Mouse (Mus musculus): ENCODE results near the gene Pkd1l1. TPM values are rescaled to one million over a fixed set of nuclear protein-coding genes. Genes with fewer than 3 reads are reported as not detected.

The Pkd1l1 gene
- polyA plus RNA-seq, 1 experiment from 2014 or later, result 0.20 TPM

DNA sequence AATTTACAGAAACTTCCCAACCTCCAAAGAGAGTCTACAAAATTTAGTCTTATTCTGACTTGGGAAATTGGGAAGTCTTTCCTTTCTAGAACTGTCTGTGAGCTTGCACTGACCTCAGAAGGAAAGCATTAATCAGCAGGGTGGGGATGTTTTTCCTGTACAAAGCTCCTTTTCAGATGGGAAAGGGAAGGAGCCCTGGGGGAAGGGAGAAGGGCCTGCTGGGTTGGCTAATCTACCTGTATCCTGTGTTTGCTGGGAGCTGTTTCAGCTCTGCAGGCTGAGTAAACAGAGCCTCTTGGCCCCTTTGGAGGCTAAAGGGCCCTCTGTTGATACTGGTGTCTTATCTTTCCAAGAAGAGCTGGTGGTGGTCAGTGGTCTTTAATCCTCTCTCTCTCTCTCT, 13.0 kb upstream of the Pkd1l1 start:
- Histone ChIP-seq H3K36me3 (ENCODE audit: control insufficient read depth, insufficient read depth, low read length) (peaks cover 2% of the 10 kb centered on the region), H3K9me3 (ENCODE audit: control insufficient read depth, low read length) (no peaks in the 10 kb centered on the region), H3K27me3 (ENCODE audit: control insufficient read depth, insufficient read depth, low read length) (no peaks in the 10 kb centered on the region), H3K4me2 (ENCODE audit: low read depth, low read length) (no peak overlapping the region), H3K4me3 (ENCODE audit: low read depth, low read length) (no peak overlapping the region), H3K9ac (replicated peaks; ENCODE audit: low read depth, low read length) (no peak overlapping the region), H3K4me1 (ENCODE audit: control insufficient read depth, insufficient read depth, low read length) (no peaks in the 10 kb centered on the region), H3K27ac (ENCODE audit: low read depth, low read length) (no peak overlapping the region)
- ATAC-seq (ENCODE audit: low read depth), result no peak

DNA sequence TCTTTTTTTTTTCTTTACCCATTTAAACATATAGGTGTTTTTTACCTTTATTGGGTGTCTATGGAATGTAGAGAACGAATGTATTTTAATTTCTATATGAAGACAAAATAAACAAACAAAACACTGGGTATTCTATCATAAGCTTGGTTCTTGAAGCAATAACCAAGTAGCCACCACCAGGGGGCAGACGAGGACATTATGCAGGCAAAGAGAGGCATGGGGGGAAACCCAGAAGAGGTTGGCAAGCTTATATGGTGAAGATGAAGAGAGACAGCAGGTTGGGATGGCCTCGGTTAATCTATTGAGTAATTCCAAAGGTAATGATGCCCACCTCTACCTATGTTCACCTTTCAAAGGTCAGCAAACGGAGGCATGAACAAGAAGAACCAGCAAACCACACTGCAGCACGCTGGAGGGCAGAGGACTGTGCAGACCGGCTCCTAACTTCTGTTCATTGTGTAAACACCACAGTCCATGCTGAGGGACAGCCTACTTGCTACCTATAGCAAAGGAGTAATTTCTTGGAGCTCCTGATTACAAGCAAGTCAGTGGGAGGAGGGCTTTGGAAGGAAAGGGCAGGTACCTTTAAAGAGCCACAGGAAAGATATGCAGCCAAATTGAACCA, 10.3 kb upstream of the Pkd1l1 start:
- H3K4me3 ChIP-seq (ENCODE audit: low read depth, low read length), result no peak overlapping the region
- H3K9me3 ChIP-seq (ENCODE audit: control insufficient read depth, low read length), result no peaks in the 10 kb centered on the region
- no peaks in the 10 kb centered on the region for H3K4me1 ChIP-seq (ENCODE audit: control insufficient read depth, insufficient read depth, low read length)
- H3K27me3 ChIP-seq (ENCODE audit: control insufficient read depth, insufficient read depth, low read length), result no peaks in the 10 kb centered on the region
- no peaks in the 10 kb centered on the region for H3K36me3 ChIP-seq (ENCODE audit: control insufficient read depth, insufficient read depth, low read length)
- no peak overlapping the region for H3K9ac ChIP-seq (replicated peaks; ENCODE audit: low read depth, low read length)
- no peak overlapping the region for H3K4me2 ChIP-seq (ENCODE audit: low read depth, low read length)
- no peak overlapping the region for H3K27ac ChIP-seq (ENCODE audit: low read depth, low read length)
- peak; percentile 48; the same call in 1 of the 2 replicates for ATAC-seq (ENCODE audit: low read depth)
- WGBS, result 46% methylated on average over 6 of the region's 6 CpGs

DNA sequence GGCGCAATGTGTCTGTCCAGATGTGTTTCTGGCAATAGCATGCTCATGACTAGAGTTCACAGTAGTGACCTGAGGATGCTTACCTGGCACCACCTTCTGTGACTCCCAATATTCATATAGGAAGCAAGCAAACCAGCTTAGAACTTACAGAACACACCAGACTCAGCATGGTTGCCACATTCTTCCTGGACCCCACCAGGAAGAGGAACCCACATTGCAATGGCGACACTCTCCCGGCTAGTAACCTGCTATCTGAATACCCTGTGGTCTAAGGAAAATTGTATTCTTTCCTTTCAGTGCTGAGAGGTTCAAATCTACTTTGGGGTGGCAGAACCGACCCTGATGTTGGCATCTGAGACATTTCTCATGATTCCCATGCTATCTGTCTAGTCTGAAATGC, 5.1 kb upstream of the Pkd1l1 start:
- WGBS, result 91% methylated on average over 4 of the region's 4 CpGs
- no peaks in the 10 kb centered on the region for H3K27me3 ChIP-seq (ENCODE audit: control insufficient read depth, insufficient read depth, low read length)
- H3K36me3 ChIP-seq (ENCODE audit: control insufficient read depth, insufficient read depth, low read length), result no peaks in the 10 kb centered on the region
- H3K27ac ChIP-seq (ENCODE audit: low read depth, low read length), result no peak overlapping the region
- no peak overlapping the region for H3K4me2 ChIP-seq (ENCODE audit: low read depth, low read length)
- H3K4me1 ChIP-seq (ENCODE audit: control insufficient read depth, insufficient read depth, low read length), result no peaks in the 10 kb centered on the region
- ATAC-seq (ENCODE audit: low read depth), result no peak
- no peak overlapping the region for H3K4me3 ChIP-seq (ENCODE audit: low read depth, low read length)
- no peaks in the 10 kb centered on the region for H3K9me3 ChIP-seq (ENCODE audit: control insufficient read depth, low read length)
- H3K9ac ChIP-seq (replicated peaks; ENCODE audit: low read depth, low read length), result no peak overlapping the region

DNA sequence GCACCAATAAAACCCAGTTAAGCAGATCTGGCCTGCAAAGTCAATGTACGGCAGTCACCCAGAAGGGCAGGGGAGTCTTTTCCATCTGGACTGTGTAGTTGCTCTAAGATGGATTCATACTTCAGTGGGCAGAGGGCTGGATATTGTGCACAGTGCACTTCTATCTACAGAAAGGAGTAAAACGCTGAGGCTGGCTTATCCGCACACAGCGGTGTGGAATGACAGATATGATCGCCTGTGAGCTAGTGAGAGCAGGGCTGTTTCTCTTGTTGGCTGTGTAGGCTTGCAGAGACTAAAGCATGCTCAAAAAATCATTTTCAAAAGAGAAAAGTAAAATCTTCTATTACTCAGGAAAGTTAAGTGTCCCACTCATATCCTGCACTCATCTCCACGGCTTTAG, 973 bp downstream of the Pkd1l1 start:
- no peak for ATAC-seq (ENCODE audit: low read depth)
- Histone ChIP-seq H3K4me2 (ENCODE audit: low read depth, low read length) (no peak overlapping the region), H3K27me3 (ENCODE audit: control insufficient read depth, insufficient read depth, low read length) (no peaks in the 10 kb centered on the region), H3K36me3 (ENCODE audit: control insufficient read depth, insufficient read depth, low read length) (no peaks in the 10 kb centered on the region), H3K4me1 (ENCODE audit: control insufficient read depth, insufficient read depth, low read length) (no peaks in the 10 kb centered on the region), H3K9me3 (ENCODE audit: control insufficient read depth, low read length) (no peaks in the 10 kb centered on the region), H3K27ac (ENCODE audit: low read depth, low read length) (no peak overlapping the region), H3K4me3 (ENCODE audit: low read depth, low read length) (no peak overlapping the region), H3K9ac (replicated peaks; ENCODE audit: low read depth, low read length) (no peak overlapping the region)
- WGBS, result 90% methylated on average over 6 of the region's 6 CpGs

DNA sequence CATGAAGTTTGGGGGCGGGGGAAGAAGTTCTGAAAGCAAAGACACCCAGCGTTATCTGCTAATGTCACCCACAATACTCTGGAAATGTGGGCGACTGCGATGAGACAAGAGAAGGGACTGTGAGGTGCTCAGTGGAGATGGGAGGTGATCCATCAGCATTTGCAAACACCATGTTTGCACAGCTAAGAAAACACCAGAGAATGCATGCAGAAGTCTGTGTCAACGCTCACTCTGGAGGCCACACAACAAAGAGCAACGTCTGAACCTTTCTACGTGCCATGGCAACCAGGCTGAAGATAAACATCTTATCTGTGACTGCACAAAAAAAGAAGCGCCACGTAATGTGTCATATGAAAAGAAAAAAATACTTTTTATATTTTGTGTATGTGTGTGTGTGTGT, 2.6 kb downstream of the Pkd1l1 start:
- Histone ChIP-seq H3K9me3 (ENCODE audit: control insufficient read depth, low read length) (no peaks in the 10 kb centered on the region), H3K4me3 (ENCODE audit: low read depth, low read length) (no peak overlapping the region), H3K9ac (replicated peaks; ENCODE audit: low read depth, low read length) (no peak overlapping the region), H3K36me3 (ENCODE audit: control insufficient read depth, insufficient read depth, low read length) (no peaks in the 10 kb centered on the region), H3K27me3 (ENCODE audit: control insufficient read depth, insufficient read depth, low read length) (no peaks in the 10 kb centered on the region), H3K4me1 (ENCODE audit: control insufficient read depth, insufficient read depth, low read length) (no peaks in the 10 kb centered on the region), H3K27ac (ENCODE audit: low read depth, low read length) (no peak overlapping the region), H3K4me2 (ENCODE audit: low read depth, low read length) (no peak overlapping the region)
- 73% methylated on average over 9 of the region's 9 CpGs for WGBS
- ATAC-seq (ENCODE audit: low read depth), result no peak

DNA sequence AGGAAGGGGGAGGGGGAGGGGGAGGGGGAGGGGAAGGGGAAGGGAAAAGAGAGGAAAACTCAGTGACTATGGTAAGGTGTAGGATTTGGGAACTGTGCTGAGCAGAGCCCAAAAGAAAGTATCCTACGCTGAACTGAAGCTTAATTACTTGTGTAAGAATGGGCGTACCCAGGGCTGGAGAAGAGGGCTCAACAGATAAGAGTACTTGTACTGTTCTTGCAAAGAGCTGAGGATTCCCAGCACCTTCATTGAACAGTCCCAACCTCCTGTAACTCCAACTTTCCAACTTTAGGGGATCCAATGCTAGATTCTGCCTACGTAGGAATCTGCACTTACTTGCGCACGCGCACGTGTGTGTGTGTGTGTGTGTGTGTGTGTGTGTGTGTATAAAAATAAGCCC, 5.0 kb downstream of the Pkd1l1 start:
- 95% methylated on average over 7 of the region's 7 CpGs for WGBS
- Histone ChIP-seq H3K27ac (ENCODE audit: low read depth, low read length) (no peak overlapping the region), H3K27me3 (ENCODE audit: control insufficient read depth, insufficient read depth, low read length) (no peaks in the 10 kb centered on the region), H3K4me2 (ENCODE audit: low read depth, low read length) (no peak overlapping the region), H3K9ac (replicated peaks; ENCODE audit: low read depth, low read length) (no peak overlapping the region), H3K9me3 (ENCODE audit: control insufficient read depth, low read length) (no peaks in the 10 kb centered on the region), H3K36me3 (ENCODE audit: control insufficient read depth, insufficient read depth, low read length) (no peaks in the 10 kb centered on the region), H3K4me1 (ENCODE audit: control insufficient read depth, insufficient read depth, low read length) (no peaks in the 10 kb centered on the region), H3K4me3 (ENCODE audit: low read depth, low read length) (no peak overlapping the region)
- no peak for ATAC-seq (ENCODE audit: low read depth)

DNA sequence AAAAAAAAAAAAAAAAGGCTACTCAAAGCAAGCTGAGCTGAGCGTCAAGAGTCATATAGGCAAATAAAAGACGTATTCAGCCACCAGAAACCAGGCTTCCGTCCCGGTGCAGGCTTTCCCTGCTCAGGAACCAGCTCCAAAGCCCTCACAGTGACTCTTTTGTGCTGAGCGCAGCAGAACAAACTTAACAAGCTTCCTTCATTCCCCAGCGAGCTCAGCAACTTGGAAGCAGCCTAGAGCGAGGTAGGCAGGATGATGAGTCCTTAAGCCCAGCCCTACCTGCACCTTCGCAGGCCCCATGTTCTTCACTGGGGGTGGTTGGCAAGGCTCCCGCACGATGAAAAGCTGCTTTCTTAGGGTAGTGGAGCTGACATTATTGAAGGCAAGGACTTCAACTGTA, 14.5 kb downstream of the Pkd1l1 start:
- Histone ChIP-seq H3K4me2 (ENCODE audit: low read depth, low read length) (no peak overlapping the region), H3K9me3 (ENCODE audit: control insufficient read depth, low read length) (no peaks in the 10 kb centered on the region), H3K27me3 (ENCODE audit: control insufficient read depth, insufficient read depth, low read length) (no peaks in the 10 kb centered on the region), H3K4me3 (ENCODE audit: low read depth, low read length) (no peak overlapping the region), H3K36me3 (ENCODE audit: control insufficient read depth, insufficient read depth, low read length) (no peaks in the 10 kb centered on the region), H3K27ac (ENCODE audit: low read depth, low read length) (no peak overlapping the region), H3K9ac (replicated peaks; ENCODE audit: low read depth, low read length) (no peak overlapping the region), H3K4me1 (ENCODE audit: control insufficient read depth, insufficient read depth, low read length) (no peaks in the 10 kb centered on the region)
- WGBS, result 64% methylated on average over 10 of the region's 10 CpGs
- no peak for ATAC-seq (ENCODE audit: low read depth)

DNA sequence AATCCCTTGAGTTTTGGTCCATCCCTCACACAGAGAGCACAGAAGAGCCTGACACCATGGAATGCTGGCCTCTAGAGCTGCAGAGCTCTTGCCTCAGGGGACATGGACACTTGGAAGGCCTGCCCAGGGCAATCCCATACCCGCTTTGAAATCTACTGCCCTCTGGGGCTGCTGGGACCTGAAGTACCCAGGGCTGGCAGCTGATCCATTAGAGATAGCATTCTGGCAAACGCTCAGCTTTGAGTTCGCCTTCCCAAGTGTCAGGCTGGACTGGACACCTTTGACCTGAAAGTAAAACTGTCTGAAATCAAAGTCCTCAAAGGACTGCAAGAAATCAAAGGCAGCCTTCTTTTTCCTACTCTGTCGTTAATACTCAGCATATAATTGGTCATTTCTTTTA, 15.0 kb downstream of the Pkd1l1 start:
- Histone ChIP-seq H3K27me3 (ENCODE audit: control insufficient read depth, insufficient read depth, low read length) (no peaks in the 10 kb centered on the region), H3K4me1 (ENCODE audit: control insufficient read depth, insufficient read depth, low read length) (no peaks in the 10 kb centered on the region), H3K36me3 (ENCODE audit: control insufficient read depth, insufficient read depth, low read length) (no peaks in the 10 kb centered on the region), H3K4me3 (ENCODE audit: low read depth, low read length) (no peak overlapping the region), H3K27ac (ENCODE audit: low read depth, low read length) (no peak overlapping the region), H3K4me2 (ENCODE audit: low read depth, low read length) (no peak overlapping the region), H3K9ac (replicated peaks; ENCODE audit: low read depth, low read length) (no peak overlapping the region), H3K9me3 (ENCODE audit: control insufficient read depth, low read length) (no peaks in the 10 kb centered on the region)
- ATAC-seq (ENCODE audit: low read depth), result no peak
- 73% methylated on average over 4 of the region's 4 CpGs for WGBS

DNA sequence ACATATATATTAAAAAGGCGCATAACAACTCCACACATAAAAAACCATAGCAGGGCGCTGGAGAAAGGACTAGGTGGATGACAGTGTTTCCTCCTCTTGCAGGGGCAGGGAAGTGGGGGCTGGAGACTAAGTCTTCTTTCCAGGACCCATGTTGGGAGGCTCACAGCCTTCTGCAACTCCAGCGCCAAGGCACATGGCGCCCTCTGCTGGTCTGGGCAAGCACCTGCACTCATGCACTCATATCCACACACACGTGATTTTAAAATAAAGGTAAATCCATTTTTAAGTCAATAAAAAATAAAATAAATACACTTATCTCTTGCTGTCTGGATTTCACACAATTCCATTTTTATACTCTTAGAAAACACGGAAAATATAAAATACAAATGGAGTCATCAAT, 16.0 kb downstream of the Pkd1l1 start:
- Histone ChIP-seq H3K9ac (replicated peaks; ENCODE audit: low read depth, low read length) (no peak overlapping the region), H3K36me3 (ENCODE audit: control insufficient read depth, insufficient read depth, low read length) (no peaks in the 10 kb centered on the region), H3K4me2 (ENCODE audit: low read depth, low read length) (no peak overlapping the region), H3K9me3 (ENCODE audit: control insufficient read depth, low read length) (no peaks in the 10 kb centered on the region), H3K27ac (ENCODE audit: low read depth, low read length) (no peak overlapping the region), H3K27me3 (ENCODE audit: control insufficient read depth, insufficient read depth, low read length) (no peaks in the 10 kb centered on the region), H3K4me3 (ENCODE audit: low read depth, low read length) (no peak overlapping the region), H3K4me1 (ENCODE audit: control insufficient read depth, insufficient read depth, low read length) (no peaks in the 10 kb centered on the region)
- WGBS, result 67% methylated on average over 6 of the region's 6 CpGs
- ATAC-seq (ENCODE audit: low read depth), result no peak
